Mouse (Mus musculus): Measurements from ENCODE around the gene Cyp1a2.

The Cyp1a2 gene

DNA sequence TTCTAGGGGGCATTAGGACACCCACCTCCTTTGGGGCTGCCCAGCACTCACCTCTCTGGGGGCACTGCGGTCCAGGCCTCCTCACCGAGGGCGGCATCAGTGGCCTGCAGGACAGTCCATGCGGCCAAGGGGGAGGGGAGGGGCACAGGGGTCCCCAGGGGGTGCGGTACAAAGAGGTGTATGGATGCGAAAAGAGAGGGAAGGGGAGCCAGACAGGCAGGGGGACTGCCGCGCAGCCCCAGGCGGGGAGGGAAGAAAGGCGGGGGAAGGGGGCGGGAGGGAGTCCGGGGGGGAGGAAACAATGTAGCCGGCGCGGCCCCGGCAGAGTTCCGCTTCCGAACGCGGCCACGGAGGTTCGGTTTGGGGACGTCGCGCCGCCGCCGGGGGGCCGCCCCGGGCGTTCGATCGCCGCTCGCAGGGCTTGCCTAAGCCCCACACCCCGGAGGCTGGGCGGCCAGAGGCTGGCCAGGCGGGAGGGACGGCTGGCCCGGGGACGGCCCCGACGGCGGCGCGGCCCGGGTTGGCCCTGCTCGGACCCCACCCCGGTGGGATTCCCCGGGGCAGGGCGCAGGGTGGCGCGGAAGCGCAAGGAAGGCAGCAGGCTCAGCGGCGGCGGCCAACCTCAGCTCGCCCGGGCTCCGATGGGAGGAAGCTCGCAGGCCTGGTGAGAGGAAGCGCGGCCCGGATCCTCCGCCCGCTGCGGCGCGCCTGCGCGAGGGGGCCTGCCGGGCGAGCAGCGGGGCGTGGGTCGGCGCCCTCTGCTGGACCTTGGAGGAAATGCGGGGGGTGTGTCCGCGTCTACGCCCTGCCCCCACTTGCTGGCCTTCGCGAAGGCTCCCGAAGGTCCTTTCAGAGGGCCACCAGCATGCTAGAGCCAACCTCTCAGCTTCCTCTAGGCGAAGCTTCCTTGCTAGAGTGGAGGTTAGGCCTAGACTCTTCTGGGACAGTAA lies 38.3 kb downstream of the Cyp1a2 start:
- peak; percentile 91 for DNase-seq

DNA sequence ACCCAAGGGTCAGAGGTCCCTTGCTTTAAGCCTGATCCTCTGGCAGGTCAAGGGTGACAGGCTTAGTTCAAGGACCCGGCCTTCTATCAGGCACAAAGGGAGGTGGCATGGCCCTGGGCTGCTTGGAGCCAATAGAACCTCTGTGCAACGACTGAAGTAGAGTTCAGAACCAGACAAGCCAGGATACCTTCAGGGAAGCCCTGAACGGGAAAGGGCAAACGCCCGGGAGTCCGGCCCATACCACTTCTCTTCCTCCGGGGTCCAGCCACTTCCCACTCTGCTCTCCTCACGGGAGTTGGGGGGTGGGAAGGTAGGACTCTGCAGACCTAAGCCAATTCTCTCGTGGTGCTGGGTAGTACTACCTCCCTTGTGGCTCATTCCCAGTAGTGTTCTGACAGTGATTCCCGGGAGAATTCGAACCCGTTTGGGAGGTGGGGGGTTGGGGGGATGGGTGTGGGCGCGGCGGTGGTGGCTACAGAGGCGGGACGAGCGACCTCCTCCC lies 39.0 kb downstream of the Cyp1a2 start:
- DNase-seq, result no peak

DNA sequence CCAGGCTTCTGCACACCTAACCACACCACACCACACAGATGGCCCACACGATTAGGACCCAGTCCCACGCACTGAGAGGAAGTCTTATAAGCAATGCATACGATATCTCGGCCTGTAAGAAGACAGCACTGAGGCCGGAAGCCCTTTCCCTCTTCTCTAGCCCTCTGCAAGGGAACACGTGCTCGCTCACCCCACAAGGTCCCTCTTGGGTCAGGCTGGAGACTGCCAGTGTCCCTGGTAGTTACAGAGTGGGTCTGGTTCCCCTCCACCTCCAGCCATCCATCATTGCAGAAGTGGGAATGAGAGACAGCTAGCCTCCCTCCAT lies 39.7 kb downstream of the Cyp1a2 start:
- no peak for DNase-seq

DNA sequence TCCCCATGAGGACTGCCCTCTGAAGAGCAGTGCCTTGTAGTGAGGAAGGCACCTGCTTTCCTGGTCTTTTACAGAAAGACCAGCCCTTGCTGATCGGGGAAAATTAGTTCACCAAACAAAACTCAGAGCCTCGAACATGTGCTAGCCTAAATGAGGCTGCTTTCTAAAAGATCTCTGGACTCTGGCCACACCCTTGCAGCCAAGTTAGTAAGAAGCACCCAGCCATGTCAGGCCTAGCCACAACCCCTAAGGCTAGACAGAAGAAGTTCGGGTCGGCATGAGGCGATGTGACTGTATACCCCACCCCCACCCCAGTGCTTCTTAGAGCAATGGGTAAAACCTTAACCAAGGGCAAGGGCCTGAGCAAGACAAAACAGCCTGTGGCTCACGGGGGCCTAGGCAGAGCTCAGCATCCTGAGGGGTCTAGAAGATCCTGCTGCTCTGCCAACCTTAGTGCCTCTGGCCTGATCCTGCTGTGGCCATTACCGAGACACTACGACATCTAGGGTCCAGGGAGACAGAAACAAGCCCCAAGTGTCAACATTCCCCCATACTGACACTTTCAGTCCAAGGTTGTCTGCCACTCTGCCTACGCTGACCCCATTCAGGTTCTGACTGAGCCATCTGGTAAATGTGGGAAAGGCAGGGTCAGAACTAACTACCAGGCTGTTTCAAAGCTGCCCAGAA lies 40.2 kb downstream of the Cyp1a2 start:
- DNase-seq, result no peak

DNA sequence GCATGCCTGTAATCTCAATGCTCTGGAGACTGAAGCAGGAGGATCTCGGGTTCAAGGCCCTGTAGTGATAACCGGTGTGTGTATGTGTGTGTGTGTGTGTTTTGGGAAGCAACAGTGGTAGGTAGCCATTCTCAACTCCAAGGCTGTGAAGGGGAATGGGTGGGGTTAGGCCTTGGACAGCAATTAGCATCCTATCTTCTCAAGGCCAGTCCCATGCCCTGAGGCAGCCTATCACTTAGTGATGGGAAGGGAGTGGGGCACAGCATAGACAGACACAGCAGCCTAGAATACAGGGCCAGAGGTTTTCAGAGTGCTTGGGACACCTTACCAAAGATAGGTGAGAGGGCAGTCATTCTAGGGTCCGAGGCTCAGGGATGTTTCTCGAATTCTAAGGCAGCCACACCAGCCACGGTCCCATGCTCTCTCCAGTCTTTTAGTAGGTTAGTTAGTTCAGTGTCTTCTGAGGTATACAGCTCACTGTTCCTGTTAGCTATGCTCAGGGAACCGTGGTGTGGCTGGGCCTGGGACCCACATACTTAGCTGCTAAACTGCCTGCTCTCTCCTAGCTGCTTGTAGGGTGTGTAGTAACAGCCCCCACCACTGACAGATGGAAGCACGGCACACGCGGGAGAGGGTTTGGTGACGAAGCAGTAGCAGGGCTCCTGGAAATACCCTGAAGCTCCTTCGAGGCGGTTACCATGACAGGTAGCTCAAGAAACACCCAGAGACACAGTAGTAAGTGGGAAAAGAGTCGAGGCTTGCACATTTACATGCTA lies 41.5 kb downstream of the Cyp1a2 start:
- DNase-seq, result no peak

DNA sequence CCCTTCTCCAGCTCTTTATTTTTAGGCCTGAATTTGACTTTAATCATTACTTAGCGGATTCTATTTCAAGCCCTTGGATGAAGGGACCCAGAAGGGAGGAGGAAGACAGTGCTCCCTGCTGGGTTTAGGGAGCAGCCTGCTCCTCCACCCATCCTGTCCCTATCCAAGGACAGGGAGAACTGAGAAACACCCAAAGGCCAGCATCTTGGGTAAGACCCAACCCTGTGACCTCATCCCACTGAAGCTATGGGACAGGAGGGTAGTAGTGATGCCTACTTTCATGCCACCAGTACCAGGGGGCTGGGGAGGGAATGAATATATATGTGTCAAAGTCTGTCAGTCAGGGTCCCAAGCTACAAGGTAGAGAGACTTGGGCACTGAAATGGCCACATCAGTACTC lies 42.5 kb downstream of the Cyp1a2 start:
- DNase-seq, result no peak

DNA sequence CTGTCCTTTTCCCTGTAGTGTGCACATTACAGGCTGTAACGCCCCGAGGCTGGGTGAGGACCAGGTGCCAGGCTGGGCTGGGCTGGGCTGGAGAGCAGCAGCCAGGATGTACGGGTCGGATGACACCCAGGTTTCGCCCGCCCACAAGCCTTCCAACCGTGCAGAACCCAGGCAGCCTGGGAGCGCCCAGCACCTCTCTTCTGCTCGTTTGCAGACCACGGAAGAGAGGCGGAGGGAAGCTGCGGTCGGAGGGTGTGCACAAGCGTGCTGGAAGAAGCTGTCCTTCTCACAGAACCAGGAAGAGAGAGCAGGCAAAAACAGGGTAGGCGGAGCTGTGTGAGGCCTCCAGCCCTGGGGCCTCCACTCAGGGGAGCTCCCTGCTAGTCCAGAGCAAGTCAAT lies 43.1 kb downstream of the Cyp1a2 start:
- no peak for DNase-seq

DNA sequence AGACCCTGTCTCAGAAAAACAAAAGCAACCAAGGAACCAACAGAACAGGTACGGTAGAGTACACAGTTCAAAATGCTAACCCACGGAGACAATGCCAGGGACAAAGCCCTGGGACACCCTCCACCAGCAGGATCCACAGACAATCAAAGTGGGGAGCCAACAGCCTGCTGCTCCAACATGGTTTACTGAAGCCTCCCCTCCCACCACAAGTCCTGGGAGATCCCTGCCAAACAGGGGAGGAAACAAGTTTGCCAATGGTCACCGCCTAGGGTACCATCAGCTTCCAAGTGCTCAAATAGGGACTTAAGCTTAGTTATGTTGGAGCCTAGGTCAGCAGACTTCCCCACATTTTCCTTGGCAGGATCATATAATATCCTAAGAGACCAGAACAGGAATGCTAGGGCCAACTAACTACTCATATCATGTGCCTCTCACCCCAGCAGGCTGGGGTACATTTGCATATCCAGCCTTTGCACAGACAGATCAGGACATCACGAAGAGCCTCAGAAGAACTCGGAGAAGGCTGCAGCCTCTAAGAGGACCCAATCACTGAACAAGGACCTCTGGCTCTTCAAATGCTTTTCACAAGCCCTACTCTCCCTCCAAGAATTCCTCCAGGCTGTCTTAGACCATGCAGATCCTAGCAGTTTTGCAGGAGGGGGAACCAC lies 43.7 kb downstream of the Cyp1a2 start:
- DNase-seq, result no peak

DNA sequence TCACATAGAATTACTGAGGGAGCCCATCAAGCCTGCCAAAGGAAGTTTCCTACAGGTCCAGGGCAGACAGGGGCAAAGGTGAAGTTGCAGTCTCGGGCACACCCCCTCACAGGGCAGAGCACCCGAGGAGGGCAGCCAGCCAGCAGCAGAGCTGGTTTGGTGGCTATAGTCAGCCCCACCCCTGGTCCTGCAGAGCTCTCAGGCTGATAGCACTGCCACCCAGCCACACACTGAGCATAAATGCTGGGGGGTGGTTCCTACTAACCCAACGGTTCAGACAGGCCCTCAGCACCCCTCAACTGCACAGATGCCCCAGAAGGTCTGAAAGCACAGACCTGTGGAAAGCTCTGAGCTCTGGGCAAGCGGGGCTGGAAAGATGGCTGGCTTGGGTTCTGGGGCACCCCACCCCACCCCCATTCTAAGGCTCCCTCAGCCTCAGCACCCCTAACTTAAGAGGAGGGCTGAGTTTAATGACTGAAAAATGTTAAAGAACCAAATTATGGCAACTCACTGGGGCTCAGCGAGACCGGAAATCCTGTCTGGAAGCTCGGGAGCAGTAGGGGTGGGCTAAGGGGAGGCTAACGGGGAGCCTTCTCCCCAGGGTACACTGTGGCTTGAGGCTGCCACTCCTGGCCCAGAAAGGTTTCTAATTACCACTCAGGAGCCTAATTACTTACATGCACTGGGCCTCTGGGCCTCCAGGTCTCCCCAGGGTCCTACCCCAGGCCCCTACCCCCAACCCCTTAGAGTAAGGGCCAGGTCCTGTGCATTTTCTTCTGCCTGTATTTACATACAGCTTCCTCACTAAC lies 44.6 kb downstream of the Cyp1a2 start:
- DNase-seq, result no peak

DNA sequence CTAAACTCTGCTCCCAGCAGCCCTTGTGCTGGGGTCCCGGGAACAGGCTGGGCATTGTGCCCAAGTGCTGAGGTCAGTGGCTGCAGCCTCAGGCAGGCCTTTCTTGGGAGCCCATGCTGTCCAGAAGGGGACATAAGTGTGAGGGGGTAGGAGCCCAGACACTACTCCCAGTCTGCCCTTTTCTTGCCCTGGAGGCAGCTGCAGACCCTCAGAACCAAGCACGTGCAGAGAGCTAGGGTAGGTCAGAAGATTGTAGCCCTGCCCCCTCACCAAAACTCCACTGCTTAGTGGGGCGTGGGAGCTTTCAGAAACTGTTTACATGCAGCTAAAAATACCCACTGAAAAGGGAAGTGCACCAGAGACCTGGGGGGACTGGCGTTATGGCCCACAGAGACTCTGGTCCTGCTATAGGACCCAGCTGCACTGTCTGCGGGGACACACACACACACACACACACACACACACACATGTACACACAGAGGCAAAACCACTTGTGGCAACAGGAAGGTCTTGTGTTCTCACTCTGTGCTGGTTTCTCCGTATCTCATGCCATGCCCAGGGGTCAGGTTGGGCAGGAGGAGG lies 45.7 kb downstream of the Cyp1a2 start:
- peak; percentile 44 for DNase-seq

DNA sequence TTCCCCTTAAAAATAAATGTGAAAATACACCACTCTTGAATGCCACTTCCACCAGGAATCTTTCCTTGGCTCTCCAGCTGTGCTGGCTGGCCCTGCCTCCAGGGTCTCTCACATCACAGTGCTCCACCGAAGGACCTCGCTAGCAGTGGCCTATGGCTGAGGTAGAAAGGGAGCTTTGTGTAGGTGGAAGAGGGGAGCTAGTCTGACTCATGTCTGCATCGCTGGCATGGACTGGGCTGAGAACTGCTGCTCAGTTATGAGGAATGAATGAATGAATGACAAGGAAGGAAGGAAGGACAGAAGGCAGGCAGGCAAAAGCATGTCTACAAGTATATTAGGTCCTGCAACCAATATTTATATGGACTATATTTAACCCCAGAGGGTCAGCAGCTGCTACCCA lies 46.2 kb downstream of the Cyp1a2 start:
- no peak for DNase-seq

DNA sequence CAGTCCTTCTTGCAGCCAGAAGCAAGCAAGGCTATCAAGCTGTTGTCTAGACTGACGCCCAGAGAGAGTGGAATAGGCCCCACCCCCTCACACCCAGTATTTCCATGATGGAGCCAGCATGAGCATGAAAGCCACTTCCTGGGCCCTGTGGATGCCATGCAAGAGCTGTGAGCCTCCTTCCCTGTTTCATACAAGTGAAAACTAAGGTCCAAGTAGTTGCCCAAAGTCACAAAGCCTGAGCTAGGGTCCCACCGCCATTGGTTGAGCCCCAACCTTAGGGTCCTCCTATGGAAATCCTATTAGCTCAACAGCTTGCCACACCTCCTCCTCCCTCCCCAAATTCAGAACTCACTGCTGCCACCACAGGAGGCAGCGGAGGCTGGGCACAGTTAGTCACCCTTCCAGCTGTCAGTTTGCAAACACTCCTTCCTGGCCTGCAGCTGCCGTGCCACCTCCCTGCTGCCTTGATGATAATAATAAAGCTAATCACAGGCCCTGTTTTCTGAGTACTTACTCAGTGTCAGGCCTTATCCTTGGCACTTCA lies 50.0 kb downstream of the Cyp1a2 start:
- DNase-seq, result no peak

DNA sequence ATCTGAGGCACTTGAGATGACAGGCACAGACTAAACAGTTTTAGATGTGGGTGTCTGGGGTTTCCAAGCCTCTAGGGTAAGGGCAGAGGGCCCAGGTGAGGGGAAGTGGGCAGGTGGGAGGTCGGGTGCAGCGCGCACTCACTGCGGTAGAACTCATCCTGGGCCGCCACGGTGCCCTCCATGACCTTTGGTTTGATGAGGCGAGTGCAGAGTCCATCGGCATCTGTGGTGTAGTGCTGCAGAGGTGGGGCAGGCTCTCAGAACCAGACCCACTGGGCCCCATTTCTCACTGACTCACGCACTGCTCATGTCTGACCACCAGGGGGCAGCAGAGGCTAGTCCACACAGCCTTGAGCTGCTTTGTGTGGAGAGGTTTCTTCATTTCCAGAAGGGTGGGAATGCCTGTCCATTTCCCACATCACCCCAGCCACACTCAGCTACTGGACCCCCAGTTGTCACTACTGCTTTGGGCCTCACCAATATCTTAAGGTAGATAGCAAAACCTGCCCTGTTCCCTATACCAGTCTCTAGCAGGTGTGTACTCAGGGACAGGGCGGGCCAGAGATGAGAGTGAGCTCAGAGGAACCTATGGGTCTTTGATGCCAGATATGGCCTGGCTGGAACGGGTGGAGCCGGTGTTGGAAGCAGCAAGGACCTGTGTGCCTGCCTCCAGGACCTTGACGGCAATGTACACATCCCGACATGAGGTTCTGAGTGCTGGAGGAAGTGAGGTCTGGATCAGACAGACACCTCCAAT lies 54.2 kb downstream of the Cyp1a2 start:
- peak; percentile 72 for DNase-seq

DNA sequence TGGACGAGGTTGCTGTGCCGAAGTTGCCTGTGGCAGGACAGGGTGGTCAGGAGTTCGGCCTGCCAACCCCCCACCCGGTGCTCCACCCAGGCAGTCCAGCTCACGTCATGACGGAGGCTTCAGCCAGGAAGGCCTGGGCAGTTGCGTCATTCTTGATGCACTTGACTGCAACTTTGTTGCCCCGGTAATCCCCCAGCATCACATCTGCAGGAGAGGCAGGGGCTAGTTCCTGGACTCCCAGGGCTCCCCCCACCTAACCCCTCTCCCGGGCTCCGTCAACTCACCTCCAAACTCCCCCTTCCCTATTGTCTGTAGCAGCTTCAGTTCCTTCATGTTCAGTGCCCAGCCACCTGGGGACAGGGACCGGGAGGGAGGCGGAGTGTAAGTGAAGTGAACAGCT lies 54.8 kb downstream of the Cyp1a2 start:
- peak; percentile 36 for DNase-seq

DNA sequence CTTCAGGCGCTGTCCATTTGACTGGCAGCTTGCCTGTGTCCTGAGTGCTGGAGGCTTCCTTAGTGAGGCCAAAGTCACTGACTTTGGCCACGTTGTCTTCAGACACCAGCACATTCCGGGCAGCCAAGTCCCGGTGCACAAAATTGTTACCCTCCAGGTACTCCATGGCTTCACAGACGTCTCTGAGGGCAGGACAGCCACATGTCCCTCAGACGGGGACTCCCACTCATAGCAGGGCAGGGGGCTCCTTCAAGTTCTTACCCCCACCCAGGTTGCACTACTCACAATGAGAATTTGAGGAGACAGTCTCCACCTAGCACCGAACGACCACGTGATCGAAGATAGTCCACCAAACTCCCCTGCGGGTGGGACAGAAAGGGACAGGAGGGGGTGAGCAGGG lies 55.6 kb downstream of the Cyp1a2 start:
- DNase-seq, result no peak

DNA sequence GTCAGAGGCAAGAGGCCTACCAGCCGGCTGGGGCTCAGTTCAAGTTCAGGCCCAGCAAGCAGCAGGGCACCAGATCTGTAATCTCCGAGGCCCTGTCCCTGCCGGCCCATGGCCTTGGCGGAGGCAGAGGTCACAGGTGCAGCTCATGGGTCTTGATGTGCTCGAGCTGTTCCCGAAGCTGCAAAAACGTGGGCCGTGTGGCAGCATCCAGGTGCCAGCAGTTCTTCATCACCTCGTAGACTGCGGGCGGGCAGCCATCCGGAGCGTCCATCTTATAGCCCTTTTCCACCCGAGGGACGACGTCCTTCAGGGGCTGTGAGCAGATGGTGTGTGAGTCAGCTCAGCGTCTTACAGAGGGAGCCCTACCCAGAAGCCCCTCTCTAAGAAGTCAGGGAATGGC lies 56.3 kb downstream of the Cyp1a2 start:
- no peak for DNase-seq

Data from cerebellum, adult 9-11 months (tissue).